Mouse (Mus musculus) G1E (cell line): ENCODE measurements around the gene Ahcyl2. TPM values are rescaled to one million over a fixed set of nuclear protein-coding genes. Genes with fewer than 3 reads are reported as not detected.

Source experiments
- ATAC-seq: 2 replicates; pipeline ENCODE4 v1.8.0; 2016; ENCODE audit warnings: mild to moderate bottlenecking; ENCODE audit not compliant: insufficient number of reproducible peaks, poor library complexity, low FRiP score, severe bottlenecking; ENCODE audit errors: extremely low read depth
- DNase-seq: peaks from one replicate; pipeline ENCODE4 v3.0.0; 2012; ENCODE audit warnings: low spot score
- H3K27me3 ChIP-seq: 2 replicates; pipeline ENCODE4 v1.6.1; 2012; ENCODE audit warnings: mild to moderate bottlenecking, low read length, inconsistent platforms; ENCODE audit not compliant: insufficient read depth
- H3K36me3 ChIP-seq: replicated peaks from 2 replicates; pipeline ENCODE3; 2012; ENCODE audit warnings: mild to moderate bottlenecking, inconsistent platforms
- H3K4me1 ChIP-seq: 2 replicates; pipeline ENCODE4 v1.6.1; 2012; ENCODE audit warnings: low read depth, low read length, inconsistent platforms, mixed read lengths; ENCODE audit not compliant: insufficient read depth
- H3K4me3 ChIP-seq: 2 replicates; pipeline ENCODE4 v1.5.1; 2012; ENCODE audit warnings: low read depth, mild to moderate bottlenecking, inconsistent platforms, low read length, moderate library complexity, mixed read lengths
- H3K9me3 ChIP-seq: replicated peaks from 2 replicates; pipeline ENCODE4 v1.6.1; 2012; ENCODE audit warnings: inconsistent platforms
- CTCF ChIP-seq: IDR thresholded peaks from 2 replicates; pipeline ENCODE4 v1.5.1; 2012; ENCODE audit warnings: low read depth, low read length, inconsistent platforms, mixed read lengths
- GATA1 ChIP-seq: IDR thresholded peaks from 2 replicates; pipeline ENCODE4 v1.6.1; 2012; ENCODE audit warnings: borderline replicate concordance, low read length, inconsistent platforms, mixed read lengths
- GATA2 ChIP-seq: IDR thresholded peaks from 2 replicates; pipeline ENCODE4 v1.6.1; 2012; ENCODE audit warnings: low read depth, low read length, inconsistent platforms, borderline replicate concordance
- POLR2AphosphoS5 ChIP-seq: IDR thresholded peaks from 2 replicates; pipeline ENCODE4 v1.6.1; 2012; ENCODE audit warnings: low read depth, low read length, inconsistent platforms; ENCODE audit not compliant: insufficient replicate concordance
- TAL1 ChIP-seq: conservative IDR thresholded peaks from 2 replicates; pipeline ENCODE4 v1.6.1; 2012; ENCODE audit warnings: low read depth, low read length, inconsistent platforms, mixed read lengths
- polyA plus RNA-seq: library from polyadenylated mRNA; stranded (reverse); fragments of >175 nt; gene quantifications from 2 replicates; pipeline ENCODE4 v1.2.3, GENCODE M21; 2012
- total RNA-seq, 2 experiments: library from RNA; stranded (forward) in 1 of 2; stranded (reverse) in 1 of 2; fragments of 200-1000 nt in 1 of 2; fragments of >200 nt in 1 of 2; fragmentation: Nextera tagmentation in 1 of 2; gene quantifications; 2 replicates each; pipeline ENCODE4 v1.2.3; 2014 to 2017

Ahcyl2 gene
- total and polyA plus RNA-seq, 3 experiments = 21.7 to 81.5 (median 45.0) TPM

- Histone ChIP-seq H3K9me3 (no peaks in the 10 kb centered on the region), H3K27me3 (peaks cover 3% of the 10 kb centered on the region; the same call in 1 of the 2 replicates), H3K4me3 (peak within 1 kb of the TSS; percentile 90), H3K4me1 (peaks cover 45% of the 10 kb centered on the region), H3K36me3 (peaks cover 22% of the 10 kb centered on the region)
- DNase-seq = peak; percentile 90
- peak; percentile 76 for ATAC-seq
- TF ChIP-seq CTCF (no peak), GATA2 (no peak), POLR2AphosphoS5 (no peak), GATA1 (no peak), TAL1 (no peak)
Measured at GRCm38 (mm10) chr6:29735336-29735688, 32.5 kb upstream of the Ahcyl2 start, which contains the start of gene Smo. Smo (plus strand) TSS chr6:29735503.

- no peaks in the 10 kb centered on the region for H3K9me3 ChIP-seq
- DNase-seq (peak; percentile 52), ATAC-seq (peak; percentile 52; the same call in 1 of the 2 replicates)
- no peak for TF ChIP-seq TAL1
- TF ChIP-seq GATA2 = no peak
- TF ChIP-seq CTCF = no peak
- TF ChIP-seq GATA1 = no peak
- no peak for TF ChIP-seq POLR2AphosphoS5
- H3K4me1 ChIP-seq = peaks cover 42% of the 10 kb centered on the region
- peaks cover 27% of the 10 kb centered on the region for H3K36me3 ChIP-seq
- 0 out of 2 replicates have a peak, but pooled peaks cover under 1% of the 10 kb centered on the region for H3K27me3 ChIP-seq
- peak overlapping the region; percentile 90 for H3K4me3 ChIP-seq
Measured at GRCm38 (mm10) chr6:29735689-29736451, 31.9 kb upstream of the Ahcyl2 start.

- DNase-seq = no peak
- Histone ChIP-seq H3K9me3 (no peaks in the 10 kb centered on the region), H3K27me3 (no peaks in the 10 kb centered on the region), H3K36me3 (peaks cover 30% of the 10 kb centered on the region), H3K4me1 (peaks cover 42% of the 10 kb centered on the region), H3K4me3 (peak overlapping the region; percentile 90)
- TF ChIP-seq POLR2AphosphoS5 (no peak), GATA1 (no peak), CTCF (no peak), TAL1 (no peak), GATA2 (no peak)
- no peak for ATAC-seq
Measured at GRCm38 (mm10) chr6:29736610-29737458, 31.0 kb upstream of the Ahcyl2 start.

GRCm38 (mm10) chr6:29751466-29752152 lies 16.2 kb upstream of the Ahcyl2 start:
- no peaks in the 10 kb centered on the region for H3K27me3 ChIP-seq
- no peak for TF ChIP-seq GATA1
- no peak overlapping the region for H3K4me3 ChIP-seq
- no peak for ATAC-seq
- H3K4me1 ChIP-seq = peaks cover 13% of the 10 kb centered on the region
- peaks cover 13% of the 10 kb centered on the region for H3K9me3 ChIP-seq
- no peak for DNase-seq
- peaks cover 66% of the 10 kb centered on the region for H3K36me3 ChIP-seq

- ATAC-seq = no peak
- no peak for DNase-seq
- H3K27me3 ChIP-seq = no peaks in the 10 kb centered on the region
- H3K9me3 ChIP-seq = peaks cover 5% of the 10 kb centered on the region
- no peak for TF ChIP-seq GATA2
- no peak for TF ChIP-seq CTCF
- no peak for TF ChIP-seq GATA1
- no peak for TF ChIP-seq TAL1
- TF ChIP-seq POLR2AphosphoS5 = no peak
- H3K4me1 ChIP-seq = peaks cover 11% of the 10 kb centered on the region
- peaks cover 82% of the 10 kb centered on the region for H3K36me3 ChIP-seq
- no peak overlapping the region for H3K4me3 ChIP-seq
Measured at GRCm38 (mm10) chr6:29753336-29753735, 14.5 kb upstream of the Ahcyl2 start.

GRCm38 (mm10) chr6:29756001-29756400 lies 11.8 kb upstream of the Ahcyl2 start:
- ATAC-seq (no peak), DNase-seq (no peak)
- no peak overlapping the region for H3K4me3 ChIP-seq
- H3K36me3 ChIP-seq = peaks cover 89% of the 10 kb centered on the region
- peaks cover 15% of the 10 kb centered on the region for H3K4me1 ChIP-seq
- no peaks in the 10 kb centered on the region for H3K27me3 ChIP-seq
- no peak for TF ChIP-seq CTCF
- no peak for TF ChIP-seq POLR2AphosphoS5
- no peak for TF ChIP-seq GATA1
- no peak for TF ChIP-seq GATA2
- TF ChIP-seq TAL1 = no peak
- H3K9me3 ChIP-seq = no peaks in the 10 kb centered on the region
